Mouse (Mus musculus) limb, embryonic 13.5 days (tissue): ENCODE results near the gene Slc22a17. TPM values are rescaled to one million over a fixed set of nuclear protein-coding genes. Genes with fewer than 3 reads are reported as not detected.
A peak's percentile ranks its signal among the peaks of the same experiment; 100 is the strongest.

Experiments
- ATAC-seq: fragments of 200-750 bp; cut with Nextera tagmentation; 2 replicates; pipeline ENCODE4 v1.8.0; 2017; ENCODE audit warnings: low read depth, moderate number of reproducible peaks, moderate TSS enrichment; ENCODE audit not compliant: low FRiP score
- H3K27ac ChIP-seq: fragments of 300-500 bp; sonication (generic); 2 replicates; pipeline ENCODE4 v1.5.1; 2015; ENCODE audit warnings: inconsistent platforms, mild to moderate bottlenecking, moderate library complexity
- H3K27me3 ChIP-seq: fragments of 300-500 bp; sonication (generic); 2 replicates; pipeline ENCODE4 v1.6.1; 2015; ENCODE audit warnings: mild to moderate bottlenecking, inconsistent platforms
- H3K36me3 ChIP-seq: fragments of 300-500 bp; sonication (generic); 2 replicates; pipeline ENCODE4 v1.6.1; 2015; ENCODE audit warnings: inconsistent platforms, mild to moderate bottlenecking, moderate library complexity
- H3K4me1 ChIP-seq: fragments of 300-500 bp; sonication (generic); 2 replicates; pipeline ENCODE4 v1.6.1; 2015; ENCODE audit warnings: inconsistent platforms
- H3K4me2 ChIP-seq: fragments of 300-500 bp; sonication (generic); replicated peaks from 2 replicates; pipeline ENCODE4 v1.6.1; 2015; ENCODE audit warnings: inconsistent platforms, mild to moderate bottlenecking, moderate library complexity
- H3K4me3 ChIP-seq: fragments of 300-500 bp; sonication (generic); 2 replicates; pipeline ENCODE4 v1.5.1; 2015; ENCODE audit warnings: moderate library complexity, mild to moderate bottlenecking, inconsistent platforms
- H3K9ac ChIP-seq: fragments of 300-500 bp; sonication (generic); 2 replicates; pipeline ENCODE4 v1.6.1; 2015; ENCODE audit warnings: mild to moderate bottlenecking, inconsistent platforms
- H3K9me3 ChIP-seq: fragments of 300-500 bp; sonication (generic); 2 replicates; pipeline ENCODE4 v1.6.1; 2016; ENCODE audit warnings: inconsistent platforms
- WGBS: fragments of 180-500 bp; shearing (Covaris S2); methylation state at CpG from one replicate; pipeline ENCODE4 v1.1.7; 2015; 5-methylcytosine and 5-hydroxymethylcytosine counted together
- polyA plus RNA-seq: library from polyadenylated mRNA; unstranded; fragments of >200 nt; fragmentation: Nextera tagmentation; extraction: Ambion mirVana; gene quantifications from 2 replicates; pipeline ENCODE4 v1.2.1, GENCODE M21; 2015

The Slc22a17 gene
- polyA plus RNA-seq, 1 experiment from 2014 or later: 79.1 TPM

GRCm38 (mm10) chr14:54920076-54920685, 7.2 kb upstream of the Slc22a17 start:
- Histone ChIP-seq H3K4me3 (no peak overlapping the region), H3K4me2 (no peak overlapping the region), H3K27ac (no peak overlapping the region), H3K9me3 (peaks cover 22% of the 10 kb centered on the region), H3K36me3 (peaks cover 76% of the 10 kb centered on the region), H3K9ac (no peak overlapping the region), H3K4me1 (peaks cover 17% of the 10 kb centered on the region), H3K27me3 (no peaks in the 10 kb centered on the region)
- no peak for ATAC-seq
- WGBS: 89% methylated on average over 16 of the region's 16 CpGs

GRCm38 (mm10) chr14:54913343-54913742, 411 bp upstream of the Slc22a17 start:
- H3K36me3 ChIP-seq: peaks cover 67% of the 10 kb centered on the region
- no peaks in the 10 kb centered on the region for H3K9me3 ChIP-seq
- no peak for ATAC-seq
- peak overlapping the region; percentile 96 for H3K4me2 ChIP-seq
- no peaks in the 10 kb centered on the region for H3K27me3 ChIP-seq
- 18% methylated on average over 10 of the region's 10 CpGs for WGBS
- peak overlapping the region; percentile 91; the same call in 1 of the 2 replicates for H3K27ac ChIP-seq
- peak overlapping the region; percentile 91 for H3K4me3 ChIP-seq
- H3K9ac ChIP-seq: peak overlapping the region; percentile 96
- peaks cover 31% of the 10 kb centered on the region for H3K4me1 ChIP-seq

- ATAC-seq: peak; percentile 52
- Histone ChIP-seq H3K4me1 (peaks cover 31% of the 10 kb centered on the region), H3K27ac (peak overlapping the region; percentile 91), H3K9ac (peak overlapping the region; percentile 96), H3K27me3 (no peaks in the 10 kb centered on the region), H3K4me2 (peak overlapping the region; percentile 96), H3K4me3 (peak overlapping the region; percentile 91), H3K9me3 (no peaks in the 10 kb centered on the region), H3K36me3 (peaks cover 67% of the 10 kb centered on the region)
- WGBS: 2% methylated on average over 52 of the region's 69 CpGs
Measured at GRCm38 (mm10) chr14:54912109-54912850, 652 bp downstream of the Slc22a17 start.

GRCm38 (mm10) chr14:54908682-54909081, 4.2 kb downstream of the Slc22a17 start:
- H3K9me3 ChIP-seq: no peaks in the 10 kb centered on the region
- H3K27ac ChIP-seq: no peak overlapping the region
- peaks cover 77% of the 10 kb centered on the region for H3K36me3 ChIP-seq
- peaks cover 29% of the 10 kb centered on the region for H3K4me1 ChIP-seq
- H3K4me2 ChIP-seq: no peak overlapping the region
- WGBS: 88% methylated on average over 7 of the region's 7 CpGs
- peak overlapping the region; percentile 48; the same call in 1 of the 2 replicates for H3K9ac ChIP-seq
- H3K27me3 ChIP-seq: no peaks in the 10 kb centered on the region
- ATAC-seq: no peak
- H3K4me3 ChIP-seq: no peak overlapping the region

- H3K27ac ChIP-seq: no peak overlapping the region
- H3K4me3 ChIP-seq: no peak overlapping the region
- H3K36me3 ChIP-seq: peaks cover 61% of the 10 kb centered on the region
- ATAC-seq: no peak
- H3K4me2 ChIP-seq: no peak overlapping the region
- H3K9ac ChIP-seq: no peak overlapping the region
- 87% methylated on average over 4 of the region's 4 CpGs for WGBS
- H3K27me3 ChIP-seq: no peaks in the 10 kb centered on the region
- no peaks in the 10 kb centered on the region for H3K9me3 ChIP-seq
- H3K4me1 ChIP-seq: no peaks in the 10 kb centered on the region
Measured at GRCm38 (mm10) chr14:54903641-54904040, 9.3 kb downstream of the Slc22a17 start.

GRCm38 (mm10) chr14:54900383-54900782, 12.5 kb downstream of the Slc22a17 start:
- ATAC-seq: peak; percentile 64; the same call in 1 of the 2 replicates
- Histone ChIP-seq H3K4me3 (no peak overlapping the region), H3K27me3 (no peaks in the 10 kb centered on the region), H3K36me3 (peaks cover 60% of the 10 kb centered on the region), H3K4me1 (peaks cover 7% of the 10 kb centered on the region), H3K9me3 (no peaks in the 10 kb centered on the region), H3K27ac (no peak overlapping the region; the same call in 1 of the 2 replicates), H3K9ac (no peak overlapping the region), H3K4me2 (no peak overlapping the region)
- WGBS: 2% methylated on average over 3 of the region's 3 CpGs

GRCm38 (mm10) chr14:54897445-54897844, 15.5 kb downstream of the Slc22a17 start:
- no peak for ATAC-seq
- WGBS: 62% methylated on average over 2 of the region's 2 CpGs
- Histone ChIP-seq H3K4me2 (no peak overlapping the region), H3K36me3 (peaks cover 36% of the 10 kb centered on the region), H3K27ac (no peak overlapping the region), H3K9me3 (no peaks in the 10 kb centered on the region), H3K27me3 (no peaks in the 10 kb centered on the region), H3K4me1 (peaks cover 12% of the 10 kb centered on the region), H3K4me3 (no peak overlapping the region), H3K9ac (no peak overlapping the region)

- 1% methylated on average over 50 of the region's 54 CpGs for WGBS
- Histone ChIP-seq H3K27me3 (no peaks in the 10 kb centered on the region), H3K36me3 (peaks cover 36% of the 10 kb centered on the region), H3K4me1 (peaks cover 12% of the 10 kb centered on the region), H3K9me3 (no peaks in the 10 kb centered on the region), H3K27ac (peak overlapping the region; percentile 92), H3K4me3 (peak overlapping the region; percentile 96), H3K4me2 (peak overlapping the region; percentile 84), H3K9ac (peak overlapping the region; percentile 98)
- ATAC-seq: peak; percentile 46
Measured at GRCm38 (mm10) chr14:54894296-54895151, 18.4 kb downstream of the Slc22a17 start.

- Histone ChIP-seq H3K4me2 (peak overlapping the region; percentile 61), H3K27ac (peak overlapping the region; percentile 92), H3K9me3 (no peaks in the 10 kb centered on the region), H3K4me1 (peaks cover 12% of the 10 kb centered on the region), H3K36me3 (peaks cover 31% of the 10 kb centered on the region), H3K9ac (peak overlapping the region; percentile 98), H3K27me3 (no peaks in the 10 kb centered on the region), H3K4me3 (peak overlapping the region; percentile 96)
- under 1% methylated on average over 38 of the region's 38 CpGs for WGBS
- peak; percentile 98 for ATAC-seq
Measured at GRCm38 (mm10) chr14:54893651-54894181, 19.2 kb downstream of the Slc22a17 start.

GRCm38 (mm10) chr14:54892200-54892599, 20.7 kb downstream of the Slc22a17 start, which contains the start of gene Pabpn1:
Gene Pabpn1 (plus strand): TSS chr14:54892500.
- 0 out of 2 replicates have a peak within 1 kb of the TSS, but pooled peaks have one; percentile 40 for H3K9ac ChIP-seq
- WGBS: 92% methylated on average over 3 of the region's 3 CpGs
- no peaks in the 10 kb centered on the region for H3K27me3 ChIP-seq
- H3K4me2 ChIP-seq: peak within 1 kb of the TSS; percentile 61
- no peaks in the 10 kb centered on the region for H3K9me3 ChIP-seq
- H3K27ac ChIP-seq: 0 out of 2 replicates have a peak within 1 kb of the TSS, but pooled peaks have one; percentile 74
- H3K4me1 ChIP-seq: peaks cover 12% of the 10 kb centered on the region
- peaks cover 18% of the 10 kb centered on the region for H3K36me3 ChIP-seq
- no peak for ATAC-seq
- peak within 1 kb of the TSS; percentile 96 for H3K4me3 ChIP-seq

- Histone ChIP-seq H3K9ac (peak overlapping the region; percentile 86), H3K4me3 (0 out of 2 replicates have a peak overlapping the region, but pooled peaks have one; percentile 71), H3K36me3 (peaks cover 14% of the 10 kb centered on the region), H3K27ac (no peak overlapping the region), H3K9me3 (no peaks in the 10 kb centered on the region), H3K4me1 (peaks cover 22% of the 10 kb centered on the region), H3K27me3 (no peaks in the 10 kb centered on the region), H3K4me2 (peak overlapping the region; percentile 86)
- 89% methylated on average over 11 of the region's 11 CpGs for WGBS
- no peak for ATAC-seq
Measured at GRCm38 (mm10) chr14:54885309-54885708, 27.6 kb downstream of the Slc22a17 start.
